Mouse (Mus musculus) small intestine, adult 2 months (tissue): ENCODE data around the gene Cdk2. TPM values are rescaled to one million over a fixed set of nuclear protein-coding genes. Genes with fewer than 3 reads are reported as not detected.

Experiments used
- H3K27ac ChIP-seq: fragments of 200-500 bp; 2 replicates; pipeline ENCODE4 v1.5.1; 2012; ENCODE audit warnings: low read depth, low read length, control low read depth, inconsistent platforms; ENCODE audit not compliant: insufficient read depth
- H3K27me3 ChIP-seq: fragments of 200-500 bp; 2 replicates; pipeline ENCODE4 v1.6.1; 2012; ENCODE audit warnings: mild to moderate bottlenecking, moderate library complexity, low read length, inconsistent platforms; ENCODE audit not compliant: control insufficient read depth, insufficient read depth
- H3K36me3 ChIP-seq: fragments of 200-500 bp; 2 replicates; pipeline ENCODE4 v1.6.1; 2012; ENCODE audit warnings: mild to moderate bottlenecking, low read length, control low read depth, inconsistent platforms; ENCODE audit not compliant: control insufficient read depth, insufficient read depth
- H3K4me1 ChIP-seq: fragments of 200-500 bp; 2 replicates; pipeline ENCODE4 v1.6.1; 2012; ENCODE audit warnings: low read length, inconsistent platforms, mixed read lengths; ENCODE audit not compliant: control insufficient read depth, insufficient read depth, insufficient read length
- H3K4me3 ChIP-seq: fragments of 200-500 bp; 2 replicates; pipeline ENCODE4 v1.5.1; 2012; ENCODE audit warnings: low read depth, mild to moderate bottlenecking, control low read depth, inconsistent platforms, low read length, moderate library complexity
- CTCF ChIP-seq: fragments of 200-500 bp; IDR thresholded peaks from 2 replicates; pipeline ENCODE4 v1.5.1; 2012; ENCODE audit warnings: low read depth, mild to moderate bottlenecking, control low read depth, inconsistent platforms, low read length, moderate library complexity, mixed read lengths; ENCODE audit not compliant: insufficient replicate concordance, insufficient read length; ENCODE audit errors: extremely low read depth
- POLR2A ChIP-seq: fragments of 200-500 bp; IDR thresholded peaks from 2 replicates; pipeline ENCODE4 v1.6.1; 2012; ENCODE audit warnings: low read depth, mild to moderate bottlenecking, control low read depth, inconsistent platforms, low read length, moderate library complexity
- WGBS: fragments of 180-500 bp; shearing (Covaris S2); methylation state at CpG from one replicate; pipeline ENCODE4 v1.1.7; 2018; 5-methylcytosine and 5-hydroxymethylcytosine counted together
- polyA plus RNA-seq: library from polyadenylated mRNA; depleted of rRNA; stranded (reverse); fragments of >200 nt; gene quantifications from 2 replicates; pipeline ENCODE4 v1.2.3, GENCODE M21; 2012; rRNA removed

Gene Cdk2
- 4.2 and 6.1 TPM in 2 replicates for polyA plus RNA-seq

GRCm38 (mm10) chr10:128704491-128705316 lies at the start of gene Cdk2:
Cdk2 (minus strand) TSS chr10:128705031.
- Histone ChIP-seq H3K4me3 (peak within 1 kb of the TSS; percentile 99), H3K27me3 (no peaks in the 10 kb centered on the region), H3K36me3 (0 out of 2 replicates have a peak, but pooled peaks cover 1% of the 10 kb centered on the region), H3K4me1 (peaks cover 3% of the 10 kb centered on the region; the same call in 1 of the 2 replicates), H3K27ac (peak within 1 kb of the TSS; percentile 82)
- WGBS, result under 1% methylated on average over 60 of the region's 62 CpGs
- TF ChIP-seq CTCF (no peak), POLR2A (peak; percentile 93)

GRCm38 (mm10) chr10:128748252-128748864 lies 43.5 kb upstream of the Cdk2 start:
- under 1% methylated on average over 37 of the region's 37 CpGs for WGBS
- Histone ChIP-seq H3K27me3 (no peaks in the 10 kb centered on the region), H3K4me3 (peak overlapping the region; percentile 78), H3K36me3 (0 out of 2 replicates have a peak, but pooled peaks cover 2% of the 10 kb centered on the region), H3K27ac (peak overlapping the region; percentile 96), H3K4me1 (peaks cover 3% of the 10 kb centered on the region; the same call in 1 of the 2 replicates)
- TF ChIP-seq CTCF (peak; percentile 43; the same call in 1 of the 2 replicates), POLR2A (no peak)

GRCm38 (mm10) chr10:128747646-128748251 lies 42.9 kb upstream of the Cdk2 start, which contains the start of gene Pym1:
Pym1 (plus strand) TSS chr10:128747889.
- peak within 1 kb of the TSS; percentile 96 for H3K27ac ChIP-seq
- TF ChIP-seq CTCF (no peak), POLR2A (peak; percentile 72)
- no peaks in the 10 kb centered on the region for H3K27me3 ChIP-seq
- H3K36me3 ChIP-seq, result 0 out of 2 replicates have a peak, but pooled peaks cover 2% of the 10 kb centered on the region
- peaks cover 3% of the 10 kb centered on the region; the same call in 1 of the 2 replicates for H3K4me1 ChIP-seq
- WGBS, result under 1% methylated on average over 36 of the region's 36 CpGs
- peak within 1 kb of the TSS; percentile 78 for H3K4me3 ChIP-seq

GRCm38 (mm10) chr10:128746972-128747645 lies 42.3 kb upstream of the Cdk2 start:
- TF ChIP-seq POLR2A (no peak), CTCF (no peak)
- Histone ChIP-seq H3K4me3 (peak overlapping the region; percentile 78), H3K36me3 (0 out of 2 replicates have a peak, but pooled peaks cover 2% of the 10 kb centered on the region), H3K27me3 (no peaks in the 10 kb centered on the region), H3K27ac (peak overlapping the region; percentile 96), H3K4me1 (peaks cover 3% of the 10 kb centered on the region; the same call in 1 of the 2 replicates)
- WGBS, result 25% methylated on average over 9 of the region's 9 CpGs

GRCm38 (mm10) chr10:128745946-128746613 lies 41.2 kb upstream of the Cdk2 start:
- H3K36me3 ChIP-seq, result 0 out of 2 replicates have a peak, but pooled peaks cover under 1% of the 10 kb centered on the region
- no peaks in the 10 kb centered on the region for H3K27me3 ChIP-seq
- no peak overlapping the region for H3K4me3 ChIP-seq
- peaks cover 6% of the 10 kb centered on the region; the same call in 1 of the 2 replicates for H3K4me1 ChIP-seq
- TF ChIP-seq CTCF (no peak), POLR2A (no peak)
- H3K27ac ChIP-seq, result peak overlapping the region; percentile 40
- 82% methylated on average over 10 of the region's 10 CpGs for WGBS
